Mouse (Mus musculus): ENCODE results near the gene Il1r1.

The Il1r1 gene

GRCm38 (mm10) chr1:40317657-40318056 is 92.8 kb downstream of the Il1r1 start:
- in situ Hi-C loops (cut with MseI, MboI): no loop called here

- in situ Hi-C loops (cut with MseI, MboI): no loop called here
These were observed 96.9 kb downstream of the Il1r1 start for GRCm38 (mm10) chr1:40321824-40322223.

GRCm38 (mm10) chr1:40322543-40322942 is 97.7 kb downstream of the Il1r1 start:
- in situ Hi-C loops (cut with MseI, MboI): no loop called here

- in situ Hi-C loops (cut with MseI, MboI): no loop called here
These were observed 99.6 kb downstream of the Il1r1 start, which contains the start of gene Il1rl2 for GRCm38 (mm10) chr1:40324457-40324856. TSS of gene Il1rl2 (plus strand) at chr1:40324610.

- in situ Hi-C loops (cut with MseI, MboI): no loop called here
These were observed 100.2 kb downstream of the Il1r1 start for GRCm38 (mm10) chr1:40324955-40325702.

GRCm38 (mm10) chr1:40325711-40326327 is 100.9 kb downstream of the Il1r1 start:
- in situ Hi-C loops (cut with MseI, MboI): no loop called here

GRCm38 (mm10) chr1:40327604-40328003 is 102.7 kb downstream of the Il1r1 start:
- in situ Hi-C loops (cut with MseI, MboI): no loop called here

- in situ Hi-C loops (cut with MseI, MboI): no loop called here
These were observed 104.6 kb downstream of the Il1r1 start for GRCm38 (mm10) chr1:40329526-40329925.

GRCm38 (mm10) chr1:40330181-40330580 is 105.3 kb downstream of the Il1r1 start:
- in situ Hi-C loops (cut with MseI, MboI): no loop called here

GRCm38 (mm10) chr1:40339346-40339745 is 114.5 kb downstream of the Il1r1 start:
- in situ Hi-C loops (cut with MseI, MboI): no loop called here

GRCm38 (mm10) chr1:40340102-40340501 is 115.2 kb downstream of the Il1r1 start:
- in situ Hi-C loops (cut with MseI, MboI): no loop called here

GRCm38 (mm10) chr1:40352158-40352903 is 127.5 kb downstream of the Il1r1 start:
- in situ Hi-C loops (cut with MseI, MboI): no loop called here

GRCm38 (mm10) chr1:40352904-40353286 is 128.0 kb downstream of the Il1r1 start:
- in situ Hi-C loops (cut with MseI, MboI): no loop called here

GRCm38 (mm10) chr1:40354665-40355064 is 129.8 kb downstream of the Il1r1 start:
- in situ Hi-C loops (cut with MseI, MboI): no loop called here

- in situ Hi-C loops (cut with MseI, MboI): no loop called here
These were observed 130.6 kb downstream of the Il1r1 start for GRCm38 (mm10) chr1:40355431-40355843.

- in situ Hi-C loops (cut with MseI, MboI): no loop called here
These were observed 131.1 kb downstream of the Il1r1 start for GRCm38 (mm10) chr1:40355904-40356521.

- in situ Hi-C loops (cut with MseI, MboI): no loop called here
These were observed 133.0 kb downstream of the Il1r1 start for GRCm38 (mm10) chr1:40357921-40358320.

GRCm38 (mm10) chr1:40358351-40358750 is 133.5 kb downstream of the Il1r1 start:
- in situ Hi-C loops (cut with MseI, MboI): no loop called here

GRCm38 (mm10) chr1:40358771-40359181 is 133.9 kb downstream of the Il1r1 start:
- in situ Hi-C loops (cut with MseI, MboI): no loop called here

GRCm38 (mm10) chr1:40359731-40360130 is 134.9 kb downstream of the Il1r1 start:
- in situ Hi-C loops (cut with MseI, MboI): no loop called here

GRCm38 (mm10) chr1:40360969-40361368 is 136.1 kb downstream of the Il1r1 start:
- in situ Hi-C loops (cut with MseI, MboI): no loop called here

GRCm38 (mm10) chr1:40361596-40361995 is 136.7 kb downstream of the Il1r1 start:
- in situ Hi-C loops (cut with MseI, MboI): no loop called here
